Mouse (Mus musculus) c-Kit-positive CD71-positive TER-119-positive erythroid progenitor cells, embryonic 14.5 days (primary cell): ENCODE results near the gene Drd3.

Source experiments
- DNase-seq: peaks from one replicate; pipeline ENCODE4 v3.0.0-alpha.2; 2013; ENCODE audit warnings: low spot score

Gene Drd3

DNA sequence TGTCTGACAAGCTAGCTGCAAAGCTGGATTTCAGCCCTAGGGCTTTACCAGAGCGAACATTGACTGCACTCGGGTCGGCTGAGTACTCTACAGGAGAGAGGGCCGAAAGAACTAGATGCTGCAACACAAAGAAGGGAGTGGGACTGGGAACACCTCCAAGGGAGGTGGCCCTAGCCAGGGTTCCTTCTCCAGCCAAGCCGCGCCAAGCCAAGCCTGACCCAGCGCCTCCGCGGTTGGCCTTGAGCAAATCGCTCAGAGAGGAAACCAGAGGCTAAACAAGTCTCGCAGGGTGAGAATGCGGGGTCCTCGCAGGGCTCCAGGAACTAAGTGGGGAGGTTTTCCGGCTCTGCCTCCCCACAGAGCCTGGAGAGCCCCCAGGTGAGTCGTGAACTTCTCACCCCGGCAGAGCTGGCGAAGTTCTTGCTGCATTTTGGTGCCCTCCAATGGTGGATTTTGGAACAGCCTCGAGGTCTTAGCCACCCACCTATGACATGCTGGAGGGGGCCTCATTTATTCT lies 48.0 kb downstream of the Drd3 start:
- peak; percentile 20 for DNase-seq

DNA sequence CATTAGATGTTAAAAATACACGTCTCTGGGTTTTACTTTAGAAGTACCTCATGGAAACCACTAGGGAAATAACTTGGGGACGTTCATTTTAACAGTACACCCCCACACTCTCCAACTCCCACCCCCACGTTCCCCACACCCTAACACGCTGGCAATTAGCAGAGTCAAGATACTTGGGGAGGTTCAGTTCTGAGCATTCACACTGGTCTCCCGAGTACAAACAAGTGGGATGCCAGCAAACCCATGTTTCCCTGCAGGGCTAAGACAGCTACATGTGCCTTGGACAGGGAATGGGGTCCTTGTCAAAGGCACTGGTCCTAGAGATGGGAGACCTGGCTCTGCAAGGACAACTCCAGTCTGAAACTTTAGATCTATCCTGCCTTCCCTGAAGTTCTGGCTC lies 48.6 kb downstream of the Drd3 start:
- no peak for DNase-seq

DNA sequence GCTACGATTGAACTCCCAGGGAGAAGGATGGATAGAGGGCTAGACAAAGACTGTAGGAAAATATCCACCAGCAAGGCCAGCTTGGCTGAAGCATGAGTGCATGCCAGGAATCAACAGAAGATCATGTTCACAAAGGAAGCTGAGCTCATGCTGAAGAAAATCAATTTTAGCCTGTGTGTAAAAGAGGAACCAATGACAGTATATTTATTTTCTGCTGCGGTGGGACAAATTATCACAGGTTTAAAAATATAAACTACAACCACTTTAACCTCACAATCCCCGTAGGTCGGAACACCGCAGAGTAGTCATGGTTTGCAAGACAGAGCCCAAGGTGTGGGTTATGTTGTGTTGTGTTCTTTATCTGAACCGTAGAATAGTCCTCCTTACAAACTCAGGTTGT lies 50.5 kb downstream of the Drd3 start:
- no peak for DNase-seq

DNA sequence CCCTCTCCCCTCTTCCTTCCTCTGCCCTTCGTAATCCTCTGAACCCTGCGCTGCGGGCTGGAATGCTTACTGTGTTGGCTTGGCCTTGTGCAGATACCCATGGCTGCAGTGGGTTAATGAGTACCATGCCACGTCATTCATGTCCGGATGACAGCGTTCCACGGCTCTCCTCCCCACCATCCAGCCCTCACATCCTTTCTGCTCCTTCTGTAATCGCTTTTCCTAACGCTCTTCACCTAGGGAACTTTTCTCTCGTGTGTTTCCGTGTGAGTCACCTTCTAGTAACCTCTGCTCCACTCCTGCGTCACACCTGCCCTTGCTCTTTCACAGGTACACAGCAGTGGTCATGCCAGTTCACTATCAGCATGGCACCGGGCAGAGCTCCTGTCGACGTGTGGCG lies 53.2 kb downstream of the Drd3 start:
- no peak for DNase-seq

DNA sequence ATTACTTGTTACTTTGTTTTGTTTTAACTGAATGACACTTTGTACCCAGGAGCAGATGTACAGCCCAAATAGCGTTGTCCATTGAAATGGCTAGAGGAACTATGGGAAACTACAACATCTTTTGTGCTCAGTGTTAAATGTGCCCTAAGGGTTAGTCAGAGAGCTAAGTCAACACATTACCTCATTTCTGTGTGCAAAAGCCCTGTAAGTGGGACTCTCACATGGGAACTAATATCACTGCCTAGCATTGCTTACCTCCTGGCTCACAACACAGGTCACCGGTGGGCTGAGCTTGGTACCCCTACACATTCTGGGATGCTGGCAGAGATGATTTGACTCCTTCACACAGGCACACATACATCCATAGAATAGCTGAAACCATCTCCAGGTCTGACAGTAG lies 55.6 kb downstream of the Drd3 start:
- DNase-seq, result no peak

DNA sequence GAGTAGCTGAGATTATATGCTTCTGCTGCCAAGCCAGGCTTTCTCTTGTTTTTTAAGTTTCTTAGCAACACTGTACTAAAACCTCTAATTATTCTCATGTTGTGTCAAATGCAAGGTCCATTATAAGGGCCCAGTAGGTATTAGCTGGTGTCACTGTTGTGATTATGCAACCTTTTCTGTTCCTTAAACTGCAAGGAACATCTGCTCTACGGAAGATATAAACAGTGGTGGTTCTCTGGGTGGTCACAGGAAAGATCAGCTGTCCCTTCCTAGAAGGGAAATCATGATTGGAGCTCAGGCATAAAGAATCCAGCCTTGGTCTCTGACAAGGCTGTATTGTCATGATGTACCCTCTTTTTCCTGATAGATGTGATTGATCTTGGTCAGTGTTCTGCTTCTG lies 57.6 kb downstream of the Drd3 start:
- no peak for DNase-seq

DNA sequence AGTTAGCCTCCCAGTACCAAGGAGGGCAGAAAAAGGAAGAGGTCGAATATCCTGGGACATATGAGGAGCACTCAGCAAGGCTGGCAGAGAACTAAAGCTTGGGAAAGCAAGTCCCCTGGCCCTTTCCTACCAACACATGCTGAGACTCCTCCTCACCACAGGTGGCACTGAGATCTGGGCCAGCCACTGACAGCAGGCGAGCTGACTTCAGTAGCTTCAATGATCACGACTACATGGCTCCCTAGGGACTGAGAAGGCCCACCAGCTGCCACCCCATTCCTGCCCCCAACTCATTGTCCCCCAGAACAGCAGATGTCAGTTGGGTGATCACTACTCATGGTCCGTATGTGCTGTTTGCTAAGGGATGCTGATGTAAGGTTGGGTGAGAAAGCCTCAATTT lies 60.8 kb downstream of the Drd3 start:
- DNase-seq, result no peak

DNA sequence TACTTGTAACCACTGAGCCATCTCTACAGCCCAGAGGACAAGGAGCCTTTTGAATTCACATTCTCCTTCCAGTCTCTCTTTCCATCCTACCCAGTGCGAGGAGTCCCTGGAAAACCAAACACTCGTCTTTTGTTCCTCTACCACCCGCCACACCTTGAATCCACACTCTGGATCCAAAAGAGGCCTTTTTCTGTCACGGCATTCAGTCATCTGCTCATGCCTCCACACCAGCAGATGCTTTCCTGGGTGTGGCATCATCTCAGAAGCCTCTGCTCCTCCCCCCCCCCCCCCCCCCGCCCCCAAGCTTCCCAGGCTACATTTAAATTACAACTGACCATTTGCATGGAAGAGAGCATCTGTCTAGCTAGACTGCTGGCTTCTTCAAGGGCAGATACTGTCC lies 62.5 kb downstream of the Drd3 start:
- DNase-seq, result no peak

DNA sequence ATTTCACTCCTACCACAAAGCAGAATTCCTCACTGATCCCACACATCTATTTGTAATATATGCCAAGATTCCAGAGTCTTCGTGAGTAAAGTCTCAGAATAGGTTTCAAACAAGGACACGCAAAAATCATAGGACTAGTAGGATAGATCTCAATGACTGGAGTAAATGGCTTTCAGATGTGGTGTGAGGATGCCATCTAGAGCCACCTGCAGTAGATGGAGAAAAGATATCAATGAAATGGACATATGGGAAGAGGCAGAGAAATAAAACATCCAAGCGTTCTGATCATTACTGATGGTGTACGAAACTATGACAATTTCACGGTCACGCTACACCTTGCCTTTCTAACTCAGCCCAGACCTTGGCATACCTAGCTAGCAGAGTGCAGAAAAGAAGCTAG lies 64.6 kb downstream of the Drd3 start:
- no peak for DNase-seq

DNA sequence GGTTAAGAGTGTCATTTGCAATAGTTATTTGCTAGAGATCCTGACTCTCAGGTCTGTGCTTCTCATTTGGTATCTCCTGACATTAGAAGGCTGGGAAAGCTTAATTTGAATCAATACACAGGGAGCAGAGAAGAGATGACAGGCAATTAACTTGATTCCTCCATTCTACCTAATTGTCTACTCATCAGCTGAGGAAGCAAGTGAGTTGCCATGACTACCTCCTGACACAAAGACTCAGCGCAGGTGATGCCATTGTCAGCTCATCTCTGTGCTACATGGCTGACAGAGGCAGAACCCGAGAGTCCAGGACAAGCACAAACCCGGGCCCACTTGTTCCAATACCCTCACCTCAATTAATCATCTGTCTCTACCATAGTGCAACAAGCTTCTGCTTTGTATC lies 73.7 kb downstream of the Drd3 start:
- DNase-seq, result no peak

DNA sequence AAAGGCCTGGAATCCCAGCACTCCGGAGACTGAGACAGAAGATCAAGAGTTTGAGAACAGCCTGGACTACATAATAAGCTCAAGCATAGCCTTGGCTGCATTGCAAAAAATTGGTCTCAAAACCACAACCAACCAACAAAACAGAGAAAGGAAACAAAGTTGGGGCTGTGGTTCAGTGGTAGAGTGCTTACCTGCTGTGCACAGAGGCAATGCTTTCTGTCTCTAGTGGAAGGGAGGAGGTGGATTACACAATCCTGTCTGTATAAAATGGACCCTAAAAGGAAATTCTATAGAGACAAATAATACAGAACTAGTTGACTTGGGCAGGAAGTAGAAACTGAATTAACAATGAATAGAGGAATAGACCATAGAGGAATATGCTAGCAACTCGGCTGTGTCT lies 78.1 kb downstream of the Drd3 start:
- DNase-seq, result no peak

DNA sequence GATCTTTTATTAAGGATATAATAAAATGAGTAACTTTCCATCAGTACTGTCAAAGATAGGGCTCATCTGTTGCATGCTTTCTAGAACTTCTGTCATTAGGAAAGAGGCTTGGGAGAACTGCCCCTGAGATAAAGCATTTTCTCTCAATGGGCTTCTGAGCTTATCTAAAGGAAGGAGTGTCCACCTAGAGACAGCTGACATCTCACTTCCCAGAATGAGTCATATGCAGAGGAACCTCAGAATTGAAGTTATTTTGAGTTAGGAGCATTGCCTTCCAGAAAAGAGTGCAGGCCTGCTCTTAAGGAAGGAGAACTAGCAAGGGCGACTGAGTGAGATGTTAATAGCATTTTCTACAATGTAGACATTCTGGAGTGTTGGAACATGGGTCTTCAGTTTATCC lies 87.4 kb downstream of the Drd3 start:
- DNase-seq, result no peak

DNA sequence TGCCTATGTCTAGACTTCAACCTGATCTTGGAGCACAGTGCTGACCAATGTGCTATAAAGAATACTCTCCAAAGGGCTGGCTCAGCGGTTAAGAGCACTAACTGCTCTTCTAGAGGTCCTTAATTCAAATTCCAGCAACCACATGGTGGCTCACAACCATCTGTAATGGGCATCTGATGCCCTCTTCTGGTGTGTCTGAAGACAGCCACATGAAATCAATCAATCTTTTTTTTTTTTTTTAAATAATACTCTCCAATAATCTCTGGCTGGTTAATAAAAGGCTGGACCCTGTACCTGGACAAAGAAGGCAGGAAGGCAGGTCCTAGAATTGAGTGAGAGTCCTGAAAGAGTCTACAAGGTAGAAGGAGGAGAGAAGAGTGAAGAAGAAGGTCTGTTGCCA lies 96.0 kb downstream of the Drd3 start:
- DNase-seq, result no peak

DNA sequence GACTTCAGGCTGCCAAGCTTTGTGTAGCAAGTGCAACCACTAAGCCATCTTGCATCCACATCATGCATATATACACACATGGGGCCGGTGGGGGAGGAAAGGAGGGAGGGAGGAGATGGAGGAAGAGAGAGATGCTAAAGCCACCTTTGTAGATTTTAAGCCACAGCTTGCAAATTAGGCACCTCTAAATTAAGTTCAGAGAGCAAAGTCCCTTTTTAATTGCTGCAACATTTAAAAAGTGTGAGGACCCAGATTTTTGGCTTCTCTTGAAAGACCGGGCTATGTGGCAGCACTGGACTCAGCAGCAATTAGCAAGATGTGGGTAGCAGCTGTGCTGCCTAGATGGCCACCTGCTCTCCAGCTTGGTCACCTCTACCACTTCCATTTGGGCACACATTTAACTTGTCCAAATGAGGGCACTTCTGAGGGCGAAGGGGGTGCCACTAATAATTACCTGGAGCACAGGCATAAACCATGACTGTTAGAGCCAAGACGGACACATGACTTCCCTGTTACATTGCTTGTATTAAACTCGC lies 105.2 kb downstream of the Drd3 start:
- DNase-seq, result no peak

DNA sequence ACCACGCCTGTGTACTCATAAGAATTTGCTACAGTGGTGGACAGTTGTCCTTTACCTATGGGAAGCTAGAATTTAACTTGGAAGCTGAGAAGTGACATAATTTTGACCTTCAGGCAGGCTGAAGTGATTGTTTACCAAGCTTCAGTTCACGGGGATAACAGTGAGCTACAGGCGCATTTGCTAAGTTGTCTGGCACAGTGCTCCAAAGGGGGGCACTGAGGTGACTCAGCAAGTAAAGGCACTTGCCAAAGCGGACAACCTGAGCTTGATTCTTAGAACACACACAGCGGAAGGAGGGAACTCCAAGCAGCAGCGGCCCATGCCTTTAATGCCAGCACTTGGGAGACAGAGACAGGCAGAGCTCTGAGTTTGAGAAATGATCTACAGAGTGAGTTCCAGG lies 106.8 kb downstream of the Drd3 start:
- no peak for DNase-seq

DNA sequence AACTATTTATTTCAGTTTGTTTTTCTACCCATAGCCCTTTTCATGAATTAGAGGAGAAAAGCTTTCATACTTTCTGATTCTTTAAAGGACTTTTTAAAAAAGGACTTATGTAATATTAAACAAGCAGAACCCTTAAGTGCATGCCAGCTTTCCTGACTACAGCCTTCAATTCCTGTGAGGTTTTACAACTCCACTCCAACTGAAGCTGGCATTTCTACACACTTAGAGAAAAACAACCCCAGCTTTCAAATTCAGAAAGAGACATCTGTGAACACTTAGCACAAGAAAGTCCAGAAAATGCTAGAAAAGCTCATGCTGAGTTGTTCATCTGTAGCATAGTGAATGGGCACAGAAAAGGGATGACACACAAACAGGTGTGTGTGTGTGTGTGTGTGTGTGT lies 116.0 kb downstream of the Drd3 start:
- DNase-seq, result no peak

DNA sequence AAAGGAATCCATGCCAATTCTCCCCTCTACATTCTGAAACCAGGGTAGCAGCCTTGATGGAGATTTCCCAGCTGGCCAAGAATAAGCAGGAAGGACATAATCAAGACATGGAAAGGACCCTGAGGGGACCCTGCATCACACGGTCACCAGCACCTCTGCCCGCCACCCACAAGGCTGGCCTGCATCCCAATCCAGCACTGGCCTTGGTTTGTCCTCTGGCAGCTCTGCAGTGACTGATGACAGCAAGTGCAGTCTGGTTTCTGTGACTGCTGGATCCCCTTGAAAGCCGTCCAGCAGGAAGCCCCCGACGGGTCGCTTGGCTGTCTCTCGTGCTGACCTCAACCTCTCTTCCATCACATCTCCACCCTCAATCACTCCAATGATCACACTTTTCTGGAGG lies 117.6 kb downstream of the Drd3 start:
- DNase-seq, result no peak
